Mouse (Mus musculus) erythroblast, embryonic 14.5 days (primary cell): ENCODE results near the gene Hip1r.

Source experiments
- GATA1 ChIP-seq: IDR thresholded peaks from 2 replicates; pipeline ENCODE4 v1.6.1; 2012; ENCODE audit warnings: low read length, inconsistent platforms, mixed read lengths
- TAL1 ChIP-seq: IDR thresholded peaks from 3 replicates; pipeline ENCODE4 v1.6.1; 2012; ENCODE audit warnings: low read length, inconsistent platforms, mixed read lengths

GRCm38 (mm10) chr5:124000824-124001223, 27.4 kb downstream of the Hip1r start:
- TF ChIP-seq TAL1 (no peak), GATA1 (no peak)
